Mouse (Mus musculus) liver, embryonic 15.5 days (tissue): ENCODE measurements at regions not wholly inside any gene's neighbourhood (a gene's known extent, or its start where the extent isn't known, plus 50 kb on each side); places are given as distances from the start of the nearest gene placed in this dataset.

Source experiments
- ATAC-seq: fragments of 200-750 bp; cut with Nextera tagmentation; 2 replicates; pipeline ENCODE4 v1.8.0; 2017; ENCODE audit warnings: moderate number of reproducible peaks, mild to moderate bottlenecking, moderate library complexity; ENCODE audit not compliant: insufficient read depth
- H3K27ac ChIP-seq: fragments of 300-500 bp; sonication (generic); replicated peaks from 2 replicates; pipeline ENCODE4 v1.5.1; 2015; ENCODE audit warnings: mild to moderate bottlenecking, inconsistent platforms
- H3K27me3 ChIP-seq: fragments of 300-500 bp; sonication (generic); 2 replicates; pipeline ENCODE4 v1.6.1; 2015; ENCODE audit warnings: mild to moderate bottlenecking, inconsistent platforms
- H3K36me3 ChIP-seq: fragments of 300-500 bp; sonication (generic); replicated peaks from 2 replicates; pipeline ENCODE4 v1.6.1; 2015; ENCODE audit warnings: moderate library complexity, mild to moderate bottlenecking, inconsistent platforms
- H3K4me1 ChIP-seq: fragments of 300-500 bp; sonication (generic); replicated peaks from 2 replicates; pipeline ENCODE4 v1.6.1; 2015; ENCODE audit warnings: inconsistent platforms
- H3K4me2 ChIP-seq: fragments of 300-500 bp; sonication (generic); 2 replicates; pipeline ENCODE4 v1.6.1; 2015; ENCODE audit warnings: moderate library complexity, mild to moderate bottlenecking, inconsistent platforms
- H3K4me3 ChIP-seq: fragments of 300-500 bp; sonication (generic); replicated peaks from 2 replicates; pipeline ENCODE4 v1.5.1; 2015; ENCODE audit warnings: mild to moderate bottlenecking, inconsistent platforms
- H3K9ac ChIP-seq: fragments of 300-500 bp; sonication (generic); 2 replicates; pipeline ENCODE4 v1.6.1; 2015; ENCODE audit warnings: moderate library complexity, mild to moderate bottlenecking, inconsistent platforms
- H3K9me3 ChIP-seq: fragments of 300-500 bp; sonication (generic); replicated peaks from 2 replicates; pipeline ENCODE4 v1.6.1; 2016; ENCODE audit warnings: inconsistent platforms
- WGBS: fragments of 180-500 bp; shearing (Covaris S2); methylation state at CpG from one replicate; pipeline ENCODE4 v1.1.7; 2015; ENCODE audit warnings: mixed read lengths; ENCODE audit not compliant: insufficient replicate concordance; 5-methylcytosine and 5-hydroxymethylcytosine counted together

DNA sequence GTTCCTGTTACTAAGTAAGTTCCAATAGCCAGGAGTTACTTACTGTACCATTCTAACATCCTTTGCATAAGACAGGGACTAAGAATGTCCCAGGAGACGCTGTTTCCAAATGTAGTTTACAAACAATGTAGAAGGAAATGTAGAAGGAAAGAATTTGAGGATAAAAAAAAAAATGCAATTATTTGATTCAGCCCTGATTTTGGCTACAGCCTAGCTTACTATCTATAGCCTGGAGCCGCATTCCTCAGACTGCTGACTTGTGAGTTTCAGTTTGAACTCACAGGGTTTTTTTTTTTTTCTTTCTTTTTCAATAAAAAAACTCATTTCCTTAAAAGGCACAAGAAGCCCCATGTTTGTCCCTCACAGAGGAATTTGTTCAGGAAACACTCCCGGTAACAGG, 321.2 kb upstream of the Prickle1 start:
- H3K4me1 ChIP-seq: no peaks in the 10 kb centered on the region
- H3K4me2 ChIP-seq: no peak overlapping the region
- no peak for ATAC-seq
- H3K36me3 ChIP-seq: no peaks in the 10 kb centered on the region
- no peak overlapping the region for H3K4me3 ChIP-seq
- H3K9me3 ChIP-seq: no peaks in the 10 kb centered on the region
- WGBS: 43% methylated on average over 3 of the region's 3 CpGs
- H3K27me3 ChIP-seq: no peaks in the 10 kb centered on the region
- H3K9ac ChIP-seq: no peak overlapping the region
- no peak overlapping the region for H3K27ac ChIP-seq

DNA sequence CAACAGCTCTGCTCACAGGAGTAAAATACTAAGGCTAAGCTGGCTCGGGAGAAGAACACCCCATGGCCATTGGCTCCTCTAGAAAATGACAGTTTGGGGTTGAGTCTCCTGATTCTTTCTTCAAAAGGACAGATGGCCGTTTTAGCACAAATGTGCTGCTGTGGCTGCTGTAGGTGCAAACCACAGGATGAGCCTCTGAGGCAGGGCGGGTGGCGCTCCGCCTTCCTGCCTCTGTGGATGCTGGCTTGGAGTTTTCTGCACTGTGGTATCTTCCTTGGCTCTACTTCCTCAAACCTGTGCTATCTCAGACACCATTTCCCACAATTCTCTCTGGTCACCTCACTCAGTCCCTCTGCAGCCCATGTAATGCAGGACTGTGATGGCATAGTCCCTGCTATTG, 317.8 kb upstream of the Prickle1 start:
- Histone ChIP-seq H3K9ac (no peak overlapping the region), H3K36me3 (no peaks in the 10 kb centered on the region), H3K4me2 (no peak overlapping the region), H3K4me3 (no peak overlapping the region), H3K4me1 (no peaks in the 10 kb centered on the region), H3K27me3 (no peaks in the 10 kb centered on the region), H3K9me3 (no peaks in the 10 kb centered on the region), H3K27ac (no peak overlapping the region)
- 20% methylated on average over 5 of the region's 5 CpGs for WGBS
- no peak for ATAC-seq

DNA sequence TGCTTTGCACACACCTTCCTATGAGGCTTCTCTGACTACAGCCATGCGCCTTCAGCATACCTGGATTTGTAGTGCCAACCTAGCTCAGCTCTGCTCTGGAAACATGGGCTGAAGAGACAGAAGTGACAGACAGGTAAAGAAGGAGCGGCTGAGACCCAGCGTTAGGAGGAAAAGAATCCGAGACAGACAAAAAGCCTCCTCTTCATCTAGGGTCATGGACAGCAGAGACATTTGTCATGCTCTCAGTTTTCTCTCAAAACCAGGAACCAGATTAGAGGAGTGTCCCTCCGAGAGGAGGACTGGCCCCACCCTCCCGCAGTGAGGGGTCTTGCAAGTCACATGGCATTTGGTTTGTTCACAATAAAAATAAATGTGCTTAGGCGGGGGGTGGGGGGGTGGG, 317.4 kb upstream of the Prickle1 start:
- H3K4me1 ChIP-seq: no peaks in the 10 kb centered on the region
- 36% methylated on average over 7 of the region's 7 CpGs for WGBS
- ATAC-seq: no peak

DNA sequence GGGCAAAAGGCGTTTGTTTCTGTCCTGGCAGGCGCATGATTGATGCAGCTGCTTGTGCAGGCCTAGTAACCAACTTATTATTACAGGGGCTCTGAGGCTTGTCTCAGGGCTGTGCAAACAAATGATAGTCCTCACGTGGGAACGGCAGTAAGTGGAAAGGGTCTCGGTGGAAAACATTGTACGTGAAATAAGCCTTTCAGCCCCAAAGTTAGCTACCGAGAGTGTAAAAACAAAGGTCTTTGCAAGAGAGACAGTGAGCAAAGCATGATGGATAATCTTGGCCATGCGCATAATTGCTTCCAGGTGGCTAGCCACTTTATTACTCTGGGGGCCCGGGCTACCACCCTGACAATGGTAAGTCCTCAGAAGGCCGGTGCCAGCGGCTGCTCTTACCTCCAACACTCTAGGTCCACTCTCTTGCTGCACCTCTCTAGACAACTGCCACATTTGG, 315.3 kb upstream of the Prickle1 start:
- no peaks in the 10 kb centered on the region for H3K4me1 ChIP-seq
- no peaks in the 10 kb centered on the region for H3K9me3 ChIP-seq
- ATAC-seq: no peak
- H3K9ac ChIP-seq: no peak overlapping the region
- H3K36me3 ChIP-seq: no peaks in the 10 kb centered on the region
- no peak overlapping the region for H3K27ac ChIP-seq
- 63% methylated on average over 11 of the region's 11 CpGs for WGBS
- H3K4me2 ChIP-seq: no peak overlapping the region
- no peak overlapping the region for H3K4me3 ChIP-seq
- H3K27me3 ChIP-seq: no peaks in the 10 kb centered on the region

More for the DNA sequence above, 317.4 kb upstream of the Prickle1 start:
- Histone ChIP-seq H3K9me3 (no peaks in the 10 kb centered on the region), H3K36me3 (no peaks in the 10 kb centered on the region), H3K4me2 (no peak overlapping the region), H3K9ac (no peak overlapping the region), H3K27ac (no peak overlapping the region), H3K4me3 (no peak overlapping the region), H3K27me3 (no peaks in the 10 kb centered on the region)

DNA sequence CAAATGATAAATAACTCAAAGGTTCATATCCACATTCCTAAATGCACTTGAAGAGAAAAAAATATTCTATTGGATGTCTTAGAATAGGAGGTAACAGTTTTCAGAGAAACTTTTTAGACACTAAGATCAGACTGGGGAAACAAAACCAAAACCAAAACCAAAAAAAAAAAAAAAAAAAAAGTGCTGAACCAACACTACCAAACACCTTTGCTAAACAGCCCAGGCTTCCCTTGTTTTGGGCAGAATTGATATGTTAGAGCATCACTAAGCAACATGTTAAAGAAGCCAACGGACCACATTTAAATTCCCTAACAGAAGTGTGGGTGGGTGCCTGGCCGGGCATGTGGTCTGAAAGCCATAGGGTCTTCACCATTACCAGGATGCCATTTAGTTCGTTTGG, 314.5 kb upstream of the Prickle1 start:
- Histone ChIP-seq H3K4me1 (no peaks in the 10 kb centered on the region), H3K4me3 (no peak overlapping the region), H3K4me2 (no peak overlapping the region), H3K9me3 (no peaks in the 10 kb centered on the region), H3K9ac (no peak overlapping the region), H3K27ac (no peak overlapping the region), H3K27me3 (no peaks in the 10 kb centered on the region), H3K36me3 (no peaks in the 10 kb centered on the region)
- ATAC-seq: no peak
- 46% methylated on average over 3 of the region's 3 CpGs for WGBS

DNA sequence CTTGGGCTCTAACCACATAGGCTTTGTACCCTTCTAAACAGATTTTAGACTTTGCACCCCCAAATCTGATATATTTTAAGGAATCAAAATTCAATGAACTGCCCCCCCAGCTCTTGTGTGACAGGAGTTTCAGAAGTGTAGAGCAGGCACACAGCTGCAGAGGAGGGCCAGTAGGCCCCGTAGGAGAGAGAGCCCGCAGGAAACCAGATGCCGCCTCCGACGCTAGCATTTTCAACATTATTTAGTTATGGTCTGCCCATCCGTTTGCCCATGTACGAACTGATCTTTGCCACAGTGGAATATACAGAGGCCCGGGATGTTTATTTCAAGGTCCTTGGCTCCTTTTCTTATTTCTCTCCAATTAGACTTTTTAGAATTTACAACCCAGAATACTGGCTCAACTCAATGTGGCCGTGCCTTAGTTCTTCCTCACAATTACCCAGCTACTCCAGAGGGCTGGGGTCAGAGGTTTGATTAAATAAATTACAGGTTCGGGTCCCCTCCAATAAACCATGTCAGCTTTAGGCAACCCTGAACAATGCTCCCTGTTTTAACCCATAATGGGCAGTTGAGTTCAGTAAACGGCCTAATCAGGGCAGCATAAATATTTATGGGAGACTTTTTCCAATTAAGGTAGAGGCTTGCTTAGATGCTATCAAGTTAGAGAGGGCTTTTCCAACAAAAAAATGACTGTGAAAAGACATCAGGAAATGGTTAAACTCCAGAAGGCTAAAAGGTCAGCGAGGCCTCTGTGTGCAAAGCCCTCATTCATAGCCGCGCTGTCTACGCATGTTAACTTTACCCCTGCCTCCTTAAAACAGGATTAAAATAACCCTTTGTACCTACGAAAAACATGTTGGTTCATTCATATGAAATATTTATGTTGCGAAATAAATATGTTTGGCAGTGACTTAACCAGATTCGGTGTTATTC, 308.2 kb upstream of the Prickle1 start:
- Histone ChIP-seq H3K4me3 (no peak overlapping the region), H3K9me3 (no peaks in the 10 kb centered on the region), H3K4me1 (no peaks in the 10 kb centered on the region), H3K9ac (no peak overlapping the region), H3K27me3 (no peaks in the 10 kb centered on the region), H3K27ac (no peak overlapping the region), H3K4me2 (no peak overlapping the region), H3K36me3 (no peaks in the 10 kb centered on the region)
- 68% methylated on average over 18 of the region's 18 CpGs for WGBS
- no peak for ATAC-seq

DNA sequence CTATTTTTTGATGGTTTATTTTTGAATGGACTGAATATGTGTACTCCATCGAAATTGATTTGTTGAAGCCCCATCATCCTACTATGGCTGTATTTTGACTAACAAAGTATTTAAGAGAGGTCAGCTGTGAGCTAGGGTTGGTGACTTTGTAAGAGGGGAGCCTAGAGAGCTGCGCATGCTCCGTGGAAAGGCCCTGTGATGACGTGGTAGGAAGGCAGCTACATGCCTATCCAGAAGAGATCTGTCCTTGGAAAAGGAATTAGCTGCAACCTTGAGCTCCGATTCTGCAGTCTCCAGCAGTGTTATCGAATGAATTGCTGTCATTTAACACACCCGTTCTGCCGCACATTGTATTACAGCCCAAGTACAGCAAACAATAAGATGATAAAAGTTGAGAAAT, 287.1 kb upstream of the Prickle1 start:
- no peak for ATAC-seq
- no peak overlapping the region for H3K4me3 ChIP-seq
- H3K27ac ChIP-seq: no peak overlapping the region
- no peaks in the 10 kb centered on the region for H3K36me3 ChIP-seq
- H3K4me2 ChIP-seq: no peak overlapping the region
- no peaks in the 10 kb centered on the region for H3K27me3 ChIP-seq
- 65% methylated on average over 8 of the region's 8 CpGs for WGBS
- no peaks in the 10 kb centered on the region for H3K9me3 ChIP-seq
- H3K9ac ChIP-seq: no peak overlapping the region
- H3K4me1 ChIP-seq: no peaks in the 10 kb centered on the region

DNA sequence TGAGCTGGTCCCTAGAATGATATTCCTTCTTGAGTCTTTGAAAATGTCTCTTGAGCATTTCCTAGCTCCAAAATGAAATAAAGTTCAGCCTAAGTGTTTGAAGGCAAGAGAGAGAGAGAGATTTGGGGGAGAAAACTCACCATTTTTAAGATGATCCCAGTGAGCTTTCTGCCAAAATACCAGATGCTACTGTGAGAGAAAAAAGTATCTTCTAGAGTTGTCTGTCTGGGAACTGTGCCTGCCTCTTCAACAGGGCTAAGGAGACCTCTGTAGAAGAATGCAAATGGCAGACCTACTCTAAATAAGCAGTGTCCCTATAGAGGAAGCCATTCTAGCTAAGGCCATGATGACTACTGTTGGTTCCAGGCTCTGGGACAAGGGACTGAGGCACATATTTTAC, 285.6 kb upstream of the Prickle1 start:
- Histone ChIP-seq H3K4me2 (no peak overlapping the region), H3K4me3 (no peak overlapping the region), H3K9me3 (no peaks in the 10 kb centered on the region), H3K4me1 (no peaks in the 10 kb centered on the region), H3K9ac (no peak overlapping the region), H3K27me3 (no peaks in the 10 kb centered on the region), H3K27ac (no peak overlapping the region), H3K36me3 (no peaks in the 10 kb centered on the region)
- ATAC-seq: no peak

DNA sequence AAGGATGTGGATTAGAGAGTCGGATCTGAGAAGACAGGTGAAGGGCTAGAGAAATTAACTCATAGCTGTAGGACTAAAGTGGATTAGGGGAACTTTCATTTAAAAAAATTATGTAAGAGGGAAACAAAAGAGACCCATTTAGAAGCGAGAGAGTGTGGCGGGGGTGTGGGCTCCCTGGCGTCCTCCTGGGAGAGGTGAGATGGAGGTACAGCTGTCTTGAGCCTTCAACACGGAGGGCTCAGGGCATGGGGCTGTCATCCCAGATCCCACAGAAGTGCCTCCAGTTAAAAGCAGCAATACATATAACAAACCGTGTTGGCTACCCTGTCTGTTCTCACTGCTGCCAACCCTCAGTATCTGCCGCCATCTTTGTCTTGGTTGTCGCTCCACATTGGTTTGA, 284.6 kb upstream of the Prickle1 start:
- Histone ChIP-seq H3K4me2 (no peak overlapping the region), H3K27me3 (no peaks in the 10 kb centered on the region), H3K36me3 (no peaks in the 10 kb centered on the region), H3K27ac (no peak overlapping the region), H3K4me3 (no peak overlapping the region), H3K9ac (no peak overlapping the region), H3K9me3 (no peaks in the 10 kb centered on the region), H3K4me1 (no peaks in the 10 kb centered on the region)
- no peak for ATAC-seq
- 74% methylated on average over 8 of the region's 8 CpGs for WGBS

DNA sequence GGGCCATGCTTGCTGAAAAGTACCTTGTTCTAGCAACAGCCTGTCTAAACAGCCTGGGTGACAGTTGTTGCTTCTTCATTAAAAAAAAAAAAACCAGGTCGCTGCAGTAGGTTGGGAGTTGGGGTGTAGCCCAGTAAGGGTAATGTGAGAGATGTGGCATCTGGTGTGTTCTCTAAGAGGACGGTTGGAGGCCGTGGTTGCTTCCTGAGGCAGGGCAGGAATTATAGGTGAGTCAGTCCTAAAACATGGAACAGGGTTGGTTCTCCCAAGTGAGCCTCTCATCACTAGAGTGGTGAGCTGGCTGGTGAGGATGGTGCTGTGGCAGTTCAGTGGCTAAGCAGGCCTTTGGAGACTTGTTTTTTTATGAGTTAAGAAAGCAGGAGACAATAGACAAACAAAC, 283.3 kb upstream of the Prickle1 start:
- Histone ChIP-seq H3K9me3 (no peaks in the 10 kb centered on the region), H3K27me3 (no peaks in the 10 kb centered on the region), H3K4me3 (no peak overlapping the region), H3K4me2 (no peak overlapping the region), H3K9ac (no peak overlapping the region), H3K36me3 (no peaks in the 10 kb centered on the region), H3K27ac (no peak overlapping the region), H3K4me1 (no peaks in the 10 kb centered on the region)
- no peak for ATAC-seq
- 66% methylated on average over 3 of the region's 3 CpGs for WGBS

DNA sequence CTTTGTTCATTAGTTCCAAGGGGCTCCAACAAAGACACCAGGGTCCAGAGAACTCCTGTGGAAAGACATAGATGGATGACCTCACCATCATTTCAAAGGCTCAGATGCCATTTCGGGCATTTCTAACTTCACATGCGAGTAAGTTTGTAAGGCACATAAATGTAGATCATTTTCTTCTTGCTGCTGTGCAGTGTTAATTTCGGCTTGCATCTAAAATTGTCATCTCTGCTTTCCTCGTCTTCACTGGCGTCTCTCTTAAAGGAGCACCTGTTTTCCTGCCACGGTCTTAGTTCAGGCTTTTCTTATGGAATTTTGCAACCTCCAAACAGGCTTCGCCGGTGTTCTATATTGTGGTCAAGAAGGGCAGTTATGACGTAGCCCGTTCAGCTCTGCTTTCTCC, 280.6 kb upstream of the Prickle1 start:
- Histone ChIP-seq H3K4me3 (no peak overlapping the region), H3K27ac (no peak overlapping the region), H3K9me3 (no peaks in the 10 kb centered on the region), H3K36me3 (no peaks in the 10 kb centered on the region), H3K27me3 (no peaks in the 10 kb centered on the region), H3K4me1 (no peaks in the 10 kb centered on the region), H3K4me2 (no peak overlapping the region), H3K9ac (no peak overlapping the region)
- ATAC-seq: no peak
- 72% methylated on average over 10 of the region's 10 CpGs for WGBS

DNA sequence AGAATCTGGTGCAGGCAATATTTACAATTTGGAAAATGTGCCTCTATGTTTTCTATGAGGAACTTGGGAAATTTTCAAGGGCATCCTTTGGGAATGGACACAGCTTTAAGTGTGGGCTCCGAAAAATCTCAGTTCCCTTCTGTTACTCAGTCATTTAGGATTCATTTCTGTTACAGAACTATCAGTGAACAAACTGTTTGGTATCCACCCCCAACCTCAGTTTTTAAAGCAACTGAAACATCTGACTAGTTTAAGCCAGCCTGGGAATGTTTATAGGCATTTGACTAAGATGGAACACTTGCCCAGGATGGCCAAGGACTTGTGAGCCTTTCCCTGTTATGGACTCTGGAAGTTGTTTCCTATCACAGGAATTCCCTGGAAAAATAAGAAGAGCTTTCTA, 280.0 kb upstream of the Prickle1 start:
- no peaks in the 10 kb centered on the region for H3K27me3 ChIP-seq
- H3K4me2 ChIP-seq: no peak overlapping the region
- WGBS: 51% methylated on average over 1 of the region's 1 CpGs
- H3K27ac ChIP-seq: no peak overlapping the region
- H3K4me3 ChIP-seq: no peak overlapping the region
- H3K4me1 ChIP-seq: no peaks in the 10 kb centered on the region
- ATAC-seq: no peak
- H3K9me3 ChIP-seq: no peaks in the 10 kb centered on the region
- no peaks in the 10 kb centered on the region for H3K36me3 ChIP-seq
- H3K9ac ChIP-seq: no peak overlapping the region
